Mouse (Mus musculus) c-Kit-positive CD71-negative TER-119-negative erythroid progenitor cells, embryonic 14.5 days (primary cell): ENCODE measurements around the gene Bsn.

ENCODE experiments used
- DNase-seq: peaks from one replicate; pipeline ENCODE4 v3.0.0-alpha.2; 2013; ENCODE audit warnings: low read depth

Gene Bsn

GRCm38 (mm10) chr9:108054331-108055040 is 135.7 kb downstream of the Bsn start:
- DNase-seq, result no peak

- no peak for DNase-seq
Observed at GRCm38 (mm10) chr9:108053665-108054225, 136.4 kb downstream of the Bsn start.

DNA sequence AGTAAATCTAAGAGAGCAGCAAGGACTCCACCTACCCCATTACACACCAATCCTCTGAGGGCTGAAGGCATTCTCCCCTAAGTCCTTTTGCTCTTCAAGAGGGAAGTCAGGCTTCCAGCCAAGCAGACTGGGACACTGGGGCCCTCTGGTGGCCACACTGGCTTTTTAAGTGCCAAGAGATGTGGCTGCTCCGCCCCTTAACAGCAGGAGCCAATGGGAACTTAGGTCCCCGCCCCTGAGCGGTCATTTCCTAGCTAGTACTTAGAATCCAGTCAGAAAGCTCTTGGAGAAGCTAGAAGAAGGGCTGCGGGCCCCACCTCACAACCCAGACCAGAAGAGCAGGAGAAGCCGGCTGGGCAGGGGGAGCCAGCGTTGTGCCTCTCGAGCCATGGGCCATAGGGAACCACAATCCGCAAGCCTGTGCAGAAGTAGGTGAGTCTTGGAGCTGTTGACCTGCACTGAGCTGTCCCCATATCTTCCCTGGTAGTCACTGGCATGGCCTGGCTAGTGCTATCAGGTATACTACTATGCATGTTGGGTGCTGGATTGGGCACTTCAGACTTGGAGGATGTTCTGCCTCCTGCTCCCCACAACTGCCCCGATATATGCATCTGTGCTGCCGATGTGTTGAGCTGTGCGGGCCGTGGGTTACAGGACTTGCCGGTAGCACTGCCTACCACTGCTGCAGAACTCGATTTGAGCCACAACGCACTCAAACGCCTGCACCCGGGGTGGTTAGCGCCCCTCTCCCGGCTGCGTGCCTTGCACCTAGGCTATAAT is 137.1 kb downstream of the Bsn start, which contains the start of gene Amigo3:
Gene Amigo3 (plus strand): TSS at position 275 of the 780 bp plus-strand sequence.
- DNase-seq, result peak; percentile 96

- no peak for DNase-seq
Observed at GRCm38 (mm10) chr9:108052411-108052810, 137.8 kb downstream of the Bsn start.

- no peak for DNase-seq
Observed at GRCm38 (mm10) chr9:108051931-108052220, 138.3 kb downstream of the Bsn start.

- DNase-seq, result no peak
Observed at GRCm38 (mm10) chr9:108051184-108051930, 138.8 kb downstream of the Bsn start.

DNA sequence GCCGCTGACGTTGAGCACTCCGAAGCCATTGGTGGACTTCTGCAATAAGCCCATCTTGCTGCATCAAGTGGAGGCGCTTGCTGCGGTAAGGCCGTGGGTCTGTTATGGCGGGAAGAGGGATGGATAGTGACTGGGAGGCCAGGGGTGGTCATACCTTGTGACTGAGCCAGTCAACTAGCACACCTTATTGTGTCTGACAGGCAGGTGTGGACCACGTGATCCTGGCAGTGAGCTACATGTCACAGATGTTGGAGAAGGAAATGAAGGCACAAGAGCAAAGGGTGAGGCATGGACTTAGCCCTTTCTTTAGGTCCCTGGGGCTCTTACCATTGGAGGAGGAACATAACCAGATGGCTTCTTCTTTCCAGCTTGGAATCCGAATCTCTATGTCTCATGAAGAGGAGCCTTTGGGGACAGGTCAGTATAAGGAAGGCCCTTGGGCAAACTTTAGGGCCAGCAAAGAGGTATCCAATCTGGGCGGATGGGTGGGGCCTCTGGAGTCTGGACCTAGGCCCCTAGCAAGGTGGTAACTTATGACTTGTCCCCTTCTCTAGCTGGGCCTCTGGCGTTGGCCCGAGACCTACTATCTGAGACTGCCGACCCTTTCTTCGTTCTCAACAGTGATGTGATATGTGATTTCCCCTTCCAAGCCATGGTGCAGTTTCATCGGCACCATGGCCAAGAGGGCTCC is 140.5 kb downstream of the Bsn start:
- DNase-seq, result no peak

GRCm38 (mm10) chr9:108049016-108049455 is 141.1 kb downstream of the Bsn start, which contains the start of gene Gmppb:
TSS of gene Gmppb (plus strand) at chr9:108049242.
- peak; percentile 95 for DNase-seq

- no peak for DNase-seq
Observed at GRCm38 (mm10) chr9:108048566-108048955, 141.6 kb downstream of the Bsn start.

- no peak for DNase-seq
Observed at GRCm38 (mm10) chr9:108047601-108048565, 142.3 kb downstream of the Bsn start.

DNA sequence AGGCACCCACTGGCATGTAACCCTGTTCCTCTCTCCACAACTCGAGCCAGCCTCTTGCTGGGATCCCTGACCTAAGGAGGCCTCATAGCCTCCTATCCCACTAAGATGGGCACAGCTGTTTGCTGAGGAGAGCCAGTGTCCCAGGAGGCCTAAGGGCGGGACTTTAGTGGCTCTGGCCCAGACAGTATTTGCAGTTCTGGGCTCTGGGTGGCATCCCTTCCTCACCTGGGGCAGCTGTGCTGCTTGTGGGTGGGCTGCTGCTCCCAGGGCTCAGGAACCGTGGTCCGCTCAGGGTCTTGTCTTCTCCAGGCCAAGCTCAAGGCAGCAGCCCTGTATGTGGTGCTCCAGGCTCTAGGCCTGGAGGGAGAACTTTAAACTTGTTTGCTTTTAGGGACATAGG is 143.6 kb downstream of the Bsn start:
- DNase-seq, result no peak
